Mouse (Mus musculus): Measurements from ENCODE around the gene Zfp326.

Zfp326 gene

GRCm38 (mm10) chr5:105941951-105942350 is 65.6 kb downstream of the Zfp326 start:
- DNase-seq (ENCODE audit: low read depth, low spot score), result no peak
